Mouse (Mus musculus): ENCODE measurements around the gene Stab2.

GRCm38 (mm10) chr10:87008215-87008499 lies 332 bp upstream of the Stab2 start:
- TF ChIP-seq POLR2A (IDR thresholded peaks at IDR 0.05; ENCODE audit: borderline replicate concordance, extremely low read depth, insufficient read depth, insufficient read length, poor library complexity, severe bottlenecking) (no peak), CTCF (IDR thresholded peaks at IDR 0.05; ENCODE audit: borderline replicate concordance, extremely low read depth, insufficient read depth, insufficient read length) (no peak)
